In genomic region chr19:17837471-17837859, GRCm38 (mm10) we compare ENCODE assay signal across 8 mouse cellular contexts. TPM values are rescaled to one million over a fixed set of nuclear protein-coding genes. Genes with fewer than 3 reads are reported as not detected.
DNase-seq lines count a peak whose midpoint lies in the region; ATAC-seq and TF ChIP-seq lines count a peak whose summit lies in the region.

TSS of gene Pcsk5 (minus strand) at chr19:17837632.

- peak within 1 kb of the TSS; percentile 79 for H3K27ac ChIP-seq in hindbrain, embryonic 12.5 days

- 0% methylated on average over 26 of the region's 36 CpGs for WGBS in hindbrain, embryonic 12.5 days
- under 1% methylated on average over 35 of the region's 36 CpGs for WGBS in lung, adult 2 months

- peak within 1 kb of the TSS; percentile 78 for H3K4me3 ChIP-seq in hindbrain, embryonic 12.5 days
- H3K4me3 ChIP-seq in lung, adult 2 months (replicated peaks; ENCODE audit: extremely low read depth, low read depth, low read length): peak within 1 kb of the TSS; percentile 75

- no peaks in the 10 kb centered on the region for H3K9me3 ChIP-seq in hindbrain, embryonic 12.5 days (replicated peaks)

- peak; percentile 68; the same call in 1 of the 2 replicates for TF ChIP-seq POLR2A in lung, adult 2 months (IDR thresholded peaks at IDR 0.05; ENCODE audit: borderline replicate concordance, extremely low read depth, low read depth, low read length)

- peak within 1 kb of the TSS; percentile 83 for H3K9ac ChIP-seq in hindbrain, embryonic 12.5 days

- peak within 1 kb of the TSS; percentile 91 for H3K4me2 ChIP-seq in hindbrain, embryonic 12.5 days (replicated peaks)

- H3K36me3 ChIP-seq in hindbrain, embryonic 12.5 days: no peaks in the 10 kb centered on the region

- peak; percentile 95 for ATAC-seq in hindbrain, embryonic 12.5 days (ENCODE audit: low FRiP score)

- TF ChIP-seq CTCF in lung, adult 2 months (IDR thresholded peaks at IDR 0.05; ENCODE audit: insufficient read depth, low read length): no peak

- peaks cover 4% of the 10 kb centered on the region; the same call in 1 of the 2 replicates for H3K27me3 ChIP-seq in hindbrain, embryonic 12.5 days

- peak; percentile 36 for DNase-seq in WW6 (ENCODE audit: low read depth, low spot score)
- peak; percentile 73 to 81 for DNase-seq in cerebellum, postnatal 4 days (ENCODE audit: low spot score in 2 of 2)
- peak; percentile 82 for DNase-seq in gastrocnemius, adult 18-20 months (ENCODE audit: low spot score)
- DNase-seq in layer of hippocampus, adult 9-11 months: peak; percentile 86
- DNase-seq in lung, adult 2 months: peak; percentile 76
- DNase-seq in retina, postnatal 1 day: peak; percentile 93
- peak; percentile 89 for DNase-seq in yolk sac, embryonic 10.5 days (ENCODE audit: low spot score)

- peaks cover 15% of the 10 kb centered on the region for H3K4me1 ChIP-seq in hindbrain, embryonic 12.5 days
- no peaks in the 10 kb centered on the region for H3K4me1 ChIP-seq in lung, adult 2 months (ENCODE audit: control insufficient read depth, insufficient read depth, low read length)

RNA-seq across cellular contexts. Expression of gene Pcsk5, which starts in this region (rescaled TPM):
- 1 to 10 TPM; 1.6 to 1.7 TPM for total RNA-seq in gastrocnemius, adult 18-20 months (2021)
- 12.0 and 13.0 TPM in 2 replicates for polyA plus RNA-seq in hindbrain, embryonic 12.5 days (2016; fragmentation: Nextera tagmentation; extraction: Ambion mirVana)
- polyA plus RNA-seq in lung, adult 2 months (2012; rRNA removed): 8.8 and 11.2 TPM in 2 replicates

Comparison
In these comparisons a context has a peak if more than half of its experiments do, and no peak if none do; other contexts are left out.
1. Peak in every context shown above with its lines: DNase-seq, ATAC-seq, H3K4me3 ChIP-seq and H3K27ac ChIP-seq.
2. DNase-seq: peak in every context shown above with its lines; median percentile 93 in retina, postnatal 1 day; 89 in yolk sac, embryonic 10.5 days; 86 in layer of hippocampus, adult 9-11 months; 82 in gastrocnemius, adult 18-20 months; 77 in cerebellum, postnatal 4 days; 76 in lung, adult 2 months; 36 in WW6.